Mouse (Mus musculus) thymus, adult 18-20 months (tissue): ENCODE data around the gene Col4a1.

Experiments
- DNase-seq, 2 experiments: peaks; one replicate each; pipeline ENCODE4 v3.0.0; 2022; ENCODE audit warnings: mixed read lengths in 2 of 2

Col4a1 gene

DNA sequence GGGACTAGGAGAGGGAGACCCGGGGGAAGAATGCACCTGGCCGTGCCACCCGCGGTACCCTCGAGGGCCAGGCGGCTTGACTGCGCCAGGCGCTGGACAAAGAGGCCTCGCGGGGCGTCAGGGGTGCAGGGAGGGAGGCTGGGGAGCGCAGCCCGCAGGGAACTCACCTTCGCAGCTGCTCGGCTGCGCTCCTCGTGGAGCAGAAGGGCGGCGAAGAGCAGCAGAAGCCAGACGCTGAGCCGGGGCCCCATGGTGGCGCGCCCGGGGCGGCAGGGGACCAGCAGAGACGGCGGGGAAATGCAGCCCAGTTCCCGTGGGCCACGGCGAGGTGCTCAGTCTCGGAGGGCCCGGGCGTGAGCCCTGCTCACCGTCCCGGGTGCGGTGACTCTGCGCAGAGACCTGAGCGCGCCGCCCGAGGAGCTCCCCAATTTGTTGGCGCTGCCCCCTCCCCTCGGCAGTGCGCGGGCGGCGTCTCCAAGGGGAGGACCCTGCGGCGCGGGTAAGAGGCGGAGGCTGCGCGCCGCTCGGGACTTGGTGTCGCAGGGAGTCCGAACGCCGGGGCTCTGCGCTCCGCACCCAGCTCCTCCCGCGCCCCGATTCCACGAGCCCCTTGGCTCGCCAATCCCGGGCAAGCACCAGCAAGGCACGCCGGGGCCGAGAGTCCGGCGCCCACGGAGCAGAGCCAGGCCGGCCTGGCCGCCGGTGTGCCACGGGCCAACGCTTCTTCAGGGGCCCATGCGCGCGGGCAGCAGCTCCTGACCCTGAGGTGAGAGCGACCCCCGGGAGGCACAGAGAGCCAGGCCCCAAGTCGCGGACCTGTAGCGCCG, at the start of gene Col4a1, which contains the start of gene Col4a2:
Col4a1 (minus strand) TSS at position 478 of the 827 bp plus-strand sequence.
Col4a2 (plus strand) TSS at position 457 of the 827 bp plus-strand sequence.
- DNase-seq, result no peak

DNA sequence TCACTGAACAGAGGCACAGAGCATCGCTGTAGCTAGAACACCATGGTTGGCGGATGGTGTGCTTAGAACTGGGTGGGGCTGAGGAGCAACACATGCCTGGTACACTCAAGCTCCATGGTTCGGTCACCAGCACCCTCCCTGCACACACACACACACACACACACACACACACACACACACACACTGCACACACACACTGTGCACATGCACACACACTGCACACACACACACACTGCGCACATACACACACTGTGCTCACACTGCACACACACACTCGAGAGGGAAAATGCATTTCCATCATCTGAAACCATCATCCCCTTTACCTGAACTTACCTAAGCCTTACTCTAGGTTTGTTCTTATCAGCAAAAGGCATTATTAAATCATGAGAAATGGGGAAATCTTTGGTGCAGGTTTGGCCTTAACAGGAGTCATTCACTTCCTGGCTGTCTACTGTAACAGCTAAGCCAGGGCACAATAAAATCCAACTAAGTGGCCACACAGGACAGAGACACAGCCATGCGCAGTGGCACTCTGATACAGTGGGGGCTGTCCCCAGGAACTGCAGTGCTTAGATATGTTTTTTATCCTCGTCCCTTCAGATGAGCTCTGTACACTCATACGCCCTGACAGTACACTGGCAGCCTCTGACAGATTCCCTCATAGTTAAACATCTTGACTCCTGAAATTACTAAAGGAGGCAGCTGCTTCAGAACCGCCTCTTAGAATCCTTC, 49.1 kb upstream of the Col4a1 start:
- no peak for DNase-seq

DNA sequence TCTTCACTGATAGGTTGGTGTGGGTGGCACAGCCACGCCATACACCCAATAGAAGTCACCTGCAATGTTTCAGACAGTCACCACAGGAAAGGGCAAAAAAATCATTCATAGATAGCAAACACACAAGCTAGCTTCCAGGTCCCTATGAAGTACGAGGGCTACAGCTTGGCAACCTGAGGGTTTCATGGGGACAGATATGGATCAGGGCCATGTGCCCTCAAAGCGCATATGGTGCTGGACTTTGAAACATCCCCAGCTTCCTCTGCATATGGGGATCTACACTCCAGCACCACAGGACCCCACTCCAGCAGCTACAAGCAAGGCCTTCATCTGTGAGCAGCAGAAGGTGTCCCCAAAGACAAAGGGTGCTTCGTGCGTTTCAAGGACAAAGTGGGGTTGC, 47.2 kb upstream of the Col4a1 start:
- DNase-seq, result no peak

DNA sequence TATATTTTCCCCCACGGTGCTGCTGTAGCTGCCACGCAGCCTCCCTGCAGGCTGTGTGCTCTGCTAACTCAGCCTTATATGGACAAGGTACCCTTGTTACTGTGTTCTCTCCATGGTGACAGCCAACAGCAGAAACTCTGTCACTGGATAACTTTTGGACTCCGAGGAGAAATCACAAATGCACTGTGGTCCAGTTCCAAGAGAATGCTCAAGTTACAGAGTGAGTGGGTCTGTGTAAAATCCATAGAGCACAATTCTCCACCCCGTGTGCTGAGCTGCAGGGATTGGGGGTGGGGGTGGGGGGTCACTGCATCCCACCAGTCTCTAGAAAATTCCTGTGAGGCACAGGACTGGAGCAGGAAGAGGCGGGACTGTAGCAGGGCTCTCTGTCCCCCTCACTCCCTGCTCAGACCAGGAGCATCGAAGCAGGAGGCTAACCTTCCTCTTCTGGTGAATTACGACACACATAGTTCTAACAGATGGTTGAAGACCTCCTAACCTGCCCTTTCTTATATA, 45.4 kb upstream of the Col4a1 start:
- DNase-seq, result no peak

DNA sequence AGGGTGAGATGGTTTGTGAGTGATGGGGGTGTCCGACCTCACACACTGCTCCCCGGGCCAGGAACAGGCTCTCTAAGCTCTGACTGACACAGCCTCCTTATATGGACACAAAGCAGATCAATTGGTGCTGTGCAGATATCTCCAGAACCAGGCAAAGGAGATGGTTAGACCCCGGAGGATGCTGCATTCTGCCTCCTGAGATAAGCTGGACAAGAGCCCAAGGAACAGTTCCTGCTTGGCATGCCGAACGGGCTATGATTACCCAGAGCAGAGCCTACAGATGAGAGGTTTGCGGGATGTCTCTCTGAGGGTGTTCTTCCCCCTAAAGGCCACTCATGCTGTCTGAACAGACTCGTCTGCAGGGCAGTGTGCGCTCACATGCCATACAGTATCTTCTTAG, 44.1 kb upstream of the Col4a1 start:
- DNase-seq, result no peak

DNA sequence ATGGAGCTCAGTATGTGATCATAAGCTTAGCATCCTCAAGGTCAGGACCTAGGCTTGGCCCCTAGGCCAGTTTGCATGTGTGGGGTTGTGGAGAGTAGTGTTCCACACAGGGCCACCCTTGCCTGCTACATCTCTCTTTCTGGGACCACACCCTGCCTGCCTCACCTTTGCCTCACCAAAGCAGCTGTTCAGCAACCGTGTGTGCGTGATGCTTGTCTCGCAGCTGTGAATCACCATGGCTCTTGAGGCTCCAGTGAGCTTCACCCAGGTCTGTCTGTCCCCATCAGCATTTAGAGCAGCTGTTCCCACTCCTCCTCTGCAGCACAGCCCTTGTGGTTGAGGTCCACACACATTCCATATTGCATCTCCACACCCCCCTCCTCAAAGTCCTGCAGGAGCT, 43.3 kb upstream of the Col4a1 start:
- DNase-seq, result no peak

DNA sequence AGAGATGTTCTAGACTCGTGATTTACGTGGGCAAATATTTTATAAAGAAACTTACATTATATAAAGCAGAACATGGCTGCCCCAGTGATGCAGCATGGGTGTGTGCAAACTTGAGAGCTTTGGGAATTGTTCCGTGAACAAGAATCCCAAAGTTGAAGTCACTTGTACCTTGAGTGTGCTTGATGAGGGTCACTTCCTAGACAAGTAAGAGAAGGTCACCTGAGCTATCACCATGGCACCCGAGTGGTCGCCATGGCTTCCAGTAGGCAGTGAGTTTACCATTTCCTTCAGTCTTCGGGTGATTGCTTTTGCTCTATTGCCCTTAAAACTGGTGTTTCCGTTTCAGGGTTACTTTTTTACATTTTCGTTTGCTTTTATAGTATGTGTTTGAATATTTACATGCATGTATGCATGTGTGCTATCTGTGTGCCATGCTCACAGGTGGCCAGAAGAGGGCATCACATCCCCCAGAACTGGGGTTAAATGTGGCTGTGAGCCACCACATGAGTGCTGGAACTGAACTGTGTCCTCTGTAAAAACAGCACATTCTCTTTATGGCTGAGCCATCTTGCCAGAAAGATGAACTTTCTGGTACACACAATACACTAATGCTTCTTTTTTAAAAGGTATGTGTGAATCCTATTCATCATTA, 42.3 kb upstream of the Col4a1 start:
- DNase-seq, result no peak

DNA sequence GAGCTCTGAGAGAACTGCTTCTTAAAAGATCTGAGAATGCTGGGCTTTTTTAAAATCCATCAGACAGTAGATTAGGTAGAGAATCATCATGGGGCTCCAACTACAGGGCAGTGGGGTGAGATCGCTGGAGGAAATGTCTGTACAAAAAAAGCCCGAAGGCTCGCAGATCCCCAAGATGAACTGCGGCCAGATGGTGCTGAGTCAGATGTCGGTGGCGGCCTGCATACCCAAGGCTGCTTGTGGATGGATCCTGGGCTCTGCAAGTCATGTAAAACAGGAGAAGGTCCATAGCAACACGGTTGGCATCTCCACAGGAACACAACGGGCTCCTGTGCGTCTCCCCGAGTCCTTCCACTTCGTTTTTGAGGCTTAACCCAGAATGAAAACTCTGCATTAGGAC, 39.9 kb upstream of the Col4a1 start:
- no peak for DNase-seq

DNA sequence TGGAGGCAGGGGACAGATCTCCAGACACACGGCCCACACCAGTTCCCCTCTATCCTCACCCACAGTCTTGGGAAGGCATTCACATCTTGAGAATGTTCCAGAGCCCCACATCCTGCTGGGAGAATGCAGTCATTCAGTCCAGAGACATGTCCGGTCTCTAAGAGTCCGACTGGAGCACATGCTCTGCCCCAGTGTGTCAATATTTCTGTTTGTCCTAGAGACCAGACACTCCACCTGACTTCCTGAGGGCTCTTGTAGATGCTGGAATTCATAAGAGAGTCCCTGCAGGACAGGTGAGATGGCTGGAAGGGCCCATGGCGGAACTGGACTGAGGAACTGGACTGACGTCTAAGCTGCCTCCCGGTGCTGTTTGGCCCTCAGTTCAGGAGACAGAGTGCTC, 38.7 kb upstream of the Col4a1 start:
- no peak for DNase-seq

DNA sequence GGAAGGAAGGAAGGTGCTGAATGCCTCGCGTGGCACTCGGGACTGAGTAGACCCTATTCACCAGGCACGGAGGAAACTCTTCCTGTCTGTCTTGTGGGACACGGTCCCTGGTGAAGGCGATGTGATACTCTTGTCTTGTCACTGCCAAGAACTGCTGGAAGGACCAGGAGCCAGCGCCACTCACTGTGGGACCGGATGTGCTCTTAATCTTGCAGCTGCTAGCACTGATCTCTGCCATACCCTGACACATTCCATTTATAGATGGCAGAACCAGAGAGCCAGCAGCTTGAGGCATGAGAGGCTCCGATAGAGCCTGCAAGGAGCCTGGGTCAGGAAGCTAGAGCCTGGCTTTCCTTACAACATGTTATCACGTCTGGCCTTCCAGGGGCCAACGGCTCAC, 36.0 kb upstream of the Col4a1 start:
- no peak for DNase-seq

DNA sequence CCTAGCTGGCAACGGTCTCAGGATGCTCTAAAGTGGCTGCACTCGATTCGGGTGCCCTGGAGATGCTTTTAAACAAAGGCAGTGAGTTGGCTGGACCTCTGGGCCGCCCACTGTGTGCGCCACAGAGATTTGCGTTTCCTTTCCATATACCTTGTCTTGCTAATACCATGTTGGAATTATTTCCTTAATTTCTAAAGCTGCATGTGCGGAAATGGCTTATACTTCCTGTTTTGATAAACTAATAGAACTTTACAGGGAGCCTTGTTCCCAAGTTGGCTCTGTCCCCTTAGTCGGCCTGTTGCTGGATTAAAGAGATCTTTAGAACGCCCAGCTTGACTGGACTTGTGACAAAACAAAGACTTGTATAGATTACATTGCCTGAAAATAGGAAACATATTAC, 35.1 kb upstream of the Col4a1 start:
- no peak for DNase-seq

DNA sequence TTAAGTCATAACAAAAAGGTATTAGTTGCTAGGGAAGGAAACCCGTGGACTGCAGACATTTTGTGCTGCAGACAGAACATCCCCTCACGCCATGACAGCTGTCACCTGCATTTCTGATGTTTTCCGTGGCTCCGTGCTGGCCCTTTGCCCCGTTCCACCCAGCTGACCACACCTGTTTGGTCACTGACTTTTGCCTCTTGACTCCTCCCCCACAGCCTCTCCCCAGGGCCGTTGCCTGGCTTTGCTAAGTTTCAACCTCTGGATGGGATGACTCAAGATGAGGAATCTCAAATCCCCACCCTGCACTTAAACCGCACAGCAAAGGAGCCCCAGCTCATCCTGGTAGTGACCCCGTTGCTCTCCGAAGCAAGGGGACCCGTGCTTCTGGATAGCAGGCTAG, 33.6 kb upstream of the Col4a1 start:
- DNase-seq, result no peak

DNA sequence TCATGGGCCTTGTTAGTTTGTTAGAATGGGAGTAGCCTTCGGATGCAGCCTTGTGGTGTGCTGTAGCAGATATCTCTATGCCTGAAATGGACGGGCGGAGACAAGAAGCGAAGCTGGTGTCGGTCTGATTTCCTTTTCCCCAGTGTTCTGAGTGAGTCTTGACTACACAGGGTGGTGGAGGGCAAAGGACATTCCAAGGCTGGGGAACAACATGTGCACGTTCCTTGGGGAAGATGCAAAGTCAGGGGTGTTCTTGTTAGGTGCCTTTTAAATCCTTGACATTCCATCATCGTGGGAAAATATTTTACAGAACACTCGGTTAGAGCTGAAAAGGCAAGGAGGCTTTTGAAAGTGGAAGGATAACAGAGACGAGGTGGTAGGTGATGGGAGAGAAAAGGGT, 31.8 kb upstream of the Col4a1 start:
- no peak for DNase-seq

DNA sequence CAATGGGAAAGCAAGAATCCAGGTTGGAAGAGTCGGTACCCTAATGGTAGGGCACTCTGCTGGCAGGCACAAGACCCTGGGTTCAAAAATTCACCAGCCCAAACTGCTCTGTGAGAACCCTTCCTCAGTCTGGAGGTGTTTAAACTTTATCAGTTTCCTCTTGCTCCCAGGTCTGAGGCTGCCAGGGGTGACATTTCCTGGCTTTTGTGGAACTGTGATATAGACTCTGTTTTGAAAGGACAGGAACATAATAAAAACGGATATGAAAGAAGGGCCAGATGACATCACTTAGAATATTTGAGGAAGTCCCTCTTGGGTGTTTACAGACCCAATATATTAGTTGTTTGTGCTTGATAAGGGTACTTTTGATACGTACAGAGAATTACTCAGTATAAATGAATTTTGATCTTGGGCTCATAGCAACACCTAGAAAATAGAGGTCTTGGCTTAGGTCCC, 28.5 kb upstream of the Col4a1 start:
- DNase-seq, result no peak

DNA sequence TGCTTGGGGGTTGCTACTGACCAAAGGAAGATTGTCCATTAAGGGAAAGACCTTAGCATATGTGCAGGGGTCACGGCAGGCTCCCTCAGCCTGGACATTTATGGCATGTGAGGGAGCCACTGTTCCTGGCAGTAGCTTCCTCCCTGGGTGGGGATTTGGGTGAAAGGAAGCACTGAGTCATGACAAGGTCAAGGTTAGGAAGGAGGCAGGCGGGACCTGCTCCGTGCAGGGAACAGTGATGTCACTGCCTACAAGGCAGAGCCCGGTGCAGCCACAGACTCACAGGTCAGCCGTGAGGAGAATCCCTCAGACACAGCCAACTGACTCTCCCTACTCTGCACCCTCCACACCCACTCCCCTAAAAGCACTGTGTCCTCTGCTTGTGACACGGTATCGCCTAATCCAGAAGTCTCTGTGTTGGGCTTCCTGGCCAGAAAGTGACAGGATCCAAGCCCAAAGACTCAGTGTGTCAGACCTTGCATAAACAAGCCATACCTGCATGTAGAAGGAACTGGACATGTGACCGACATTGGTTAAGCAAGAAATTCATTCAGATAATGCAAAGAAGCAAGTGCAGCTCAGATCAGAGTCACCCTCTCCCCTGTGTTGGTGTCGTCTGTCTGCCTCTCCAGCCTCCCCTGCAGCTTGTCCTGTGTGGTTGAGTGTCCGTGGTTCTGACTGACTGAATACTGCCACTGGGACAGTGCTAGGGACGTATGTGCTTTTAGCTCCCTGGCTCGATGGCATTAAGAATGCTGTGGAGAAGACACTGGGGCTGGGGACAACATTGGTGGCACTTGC, 27.9 kb upstream of the Col4a1 start:
- no peak for DNase-seq

DNA sequence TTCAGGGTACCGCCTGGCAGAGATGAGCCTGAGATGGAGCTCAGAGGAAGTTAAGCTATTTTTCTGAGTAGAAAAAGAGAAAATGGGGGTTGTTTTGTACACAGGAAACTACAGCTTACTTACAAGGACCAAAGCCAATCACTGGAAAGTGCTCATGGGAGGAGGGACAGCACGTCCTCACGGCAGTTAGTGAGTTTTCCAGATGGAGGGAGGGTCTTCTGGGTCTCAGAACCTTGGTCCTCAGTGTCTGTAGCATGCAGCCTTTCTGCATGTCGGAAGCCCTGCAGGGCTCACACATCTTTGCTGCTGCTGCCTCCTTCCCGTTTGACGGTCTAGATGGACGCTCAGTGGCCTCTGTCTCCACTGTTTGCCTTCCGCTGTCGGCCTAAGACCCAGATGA, 25.9 kb upstream of the Col4a1 start:
- no peak for DNase-seq

DNA sequence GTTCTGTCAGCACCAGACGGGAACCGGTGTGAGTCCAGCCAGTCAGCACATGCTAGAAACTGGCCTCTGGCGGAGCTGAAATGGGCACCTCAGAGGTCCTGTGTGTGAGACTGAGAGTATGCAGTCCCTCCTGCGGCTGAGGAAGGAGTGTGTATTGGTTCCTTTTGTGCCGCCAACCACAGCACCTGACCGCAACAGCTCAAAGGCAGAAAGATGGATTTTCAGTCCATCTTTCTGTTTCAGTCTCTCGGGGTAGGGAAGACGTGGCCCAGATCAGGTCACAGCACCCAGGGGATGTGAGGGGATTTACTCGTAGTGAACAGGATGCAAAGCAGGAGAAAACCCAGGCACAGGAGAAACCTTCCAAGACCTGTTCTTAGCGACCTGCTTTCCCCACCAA, 25.0 kb upstream of the Col4a1 start:
- no peak for DNase-seq

DNA sequence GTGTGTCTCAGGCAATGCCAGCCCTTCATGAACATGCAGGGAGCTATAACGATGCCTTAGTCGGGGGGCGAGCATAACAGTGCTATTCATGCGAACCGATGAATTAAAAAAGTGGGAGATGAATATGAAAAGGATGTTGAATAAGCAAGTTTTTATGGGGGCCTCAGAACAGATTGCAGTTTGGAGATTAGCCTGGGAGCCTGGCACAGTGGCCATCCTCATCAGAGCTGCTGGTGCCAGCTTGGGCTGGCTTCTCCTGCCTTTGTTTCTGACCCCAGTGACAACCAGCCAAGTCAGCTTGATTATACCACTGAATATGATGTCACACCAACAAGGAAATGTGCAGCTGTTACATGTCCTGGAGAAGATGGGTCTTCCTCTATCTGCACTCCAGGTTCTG, 23.7 kb upstream of the Col4a1 start:
- DNase-seq, result no peak

DNA sequence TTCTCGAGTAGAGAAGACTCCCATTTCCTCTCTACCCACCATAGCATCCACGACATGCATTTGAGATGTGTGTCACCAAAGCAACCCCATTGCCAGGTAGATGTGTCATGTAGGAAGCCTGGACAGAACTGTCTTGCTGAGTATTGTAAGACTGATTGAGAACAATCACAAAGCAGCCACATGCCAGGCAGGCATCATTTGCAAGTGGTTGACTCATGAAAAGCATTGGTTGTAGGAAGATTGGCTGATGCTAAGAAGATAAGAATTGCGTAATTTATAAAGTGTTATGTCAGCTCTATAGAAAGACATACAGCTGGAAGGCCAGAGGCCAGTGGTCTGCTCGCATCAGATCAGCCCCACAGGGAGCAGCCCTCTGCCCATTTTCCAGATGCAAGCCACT, 22.6 kb upstream of the Col4a1 start:
- DNase-seq, result no peak

DNA sequence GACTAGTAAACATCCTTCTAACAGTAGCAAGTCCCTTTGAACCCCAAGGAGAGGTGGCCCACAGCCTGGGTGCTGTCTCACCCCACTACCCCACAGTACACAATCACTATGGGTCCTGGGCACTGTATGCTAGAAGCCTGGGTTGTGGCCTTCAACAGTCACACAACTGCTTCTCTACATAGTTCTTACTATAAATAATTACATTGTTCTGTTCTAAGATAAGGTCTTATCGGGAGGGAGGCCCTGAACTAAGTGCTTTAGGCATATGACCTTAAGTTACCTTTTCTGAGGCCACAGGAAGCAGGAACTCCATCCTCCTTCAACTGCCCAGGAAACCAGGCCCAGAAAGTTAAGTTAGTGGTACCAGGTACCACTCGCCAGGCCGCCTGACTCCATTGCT, 21.9 kb upstream of the Col4a1 start:
- no peak for DNase-seq

DNA sequence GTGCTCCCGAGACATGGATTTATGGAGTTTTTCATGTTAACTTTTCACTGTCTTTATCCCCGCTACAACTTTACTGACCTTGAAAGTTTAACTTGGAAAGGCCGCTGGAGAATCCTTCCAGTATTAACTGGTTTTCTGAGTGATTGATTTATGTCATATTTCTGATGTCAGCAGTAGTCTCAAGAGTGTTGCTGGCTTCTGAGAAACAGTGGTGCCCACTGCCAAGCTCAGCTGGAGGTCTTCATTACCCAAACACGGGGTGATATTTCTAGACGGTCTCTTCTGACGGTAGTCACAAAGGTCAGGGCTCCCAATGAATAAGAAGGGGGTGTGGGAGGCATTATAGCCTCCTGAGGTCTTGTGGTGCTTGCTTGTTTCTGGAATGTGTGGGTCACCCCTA, 21.1 kb upstream of the Col4a1 start:
- DNase-seq, result no peak

DNA sequence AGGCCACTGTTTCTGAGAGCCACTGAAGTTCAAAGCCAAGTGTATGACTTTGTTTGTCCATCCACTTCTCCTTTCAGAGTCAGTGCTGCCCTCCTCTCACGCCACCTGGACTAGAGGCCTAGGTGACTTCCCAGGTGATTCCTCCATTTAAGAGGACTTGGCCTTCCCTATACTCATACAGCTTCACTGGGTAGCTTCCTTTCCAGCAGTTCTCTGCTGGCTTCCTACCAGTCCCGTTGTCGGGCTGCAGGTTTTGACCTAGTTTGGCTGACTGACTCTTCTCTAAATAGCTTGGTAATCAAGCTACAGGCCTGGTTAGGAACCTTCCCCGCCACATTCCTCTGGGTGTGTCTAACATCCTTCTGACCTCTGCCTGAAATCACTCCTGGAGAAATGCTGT, 18.9 kb upstream of the Col4a1 start:
- no peak for DNase-seq
